Mouse (Mus musculus): ENCODE measurements around the gene Tigd3. TPM values are rescaled to one million over a fixed set of nuclear protein-coding genes. Genes with fewer than 3 reads are reported as not detected.
A peak's percentile ranks its signal among the peaks of the same experiment; 100 is the strongest.

Tigd3 gene
- polyA plus RNA-seq, 1 experiment from 2014 or later = 5.7 TPM

DNA sequence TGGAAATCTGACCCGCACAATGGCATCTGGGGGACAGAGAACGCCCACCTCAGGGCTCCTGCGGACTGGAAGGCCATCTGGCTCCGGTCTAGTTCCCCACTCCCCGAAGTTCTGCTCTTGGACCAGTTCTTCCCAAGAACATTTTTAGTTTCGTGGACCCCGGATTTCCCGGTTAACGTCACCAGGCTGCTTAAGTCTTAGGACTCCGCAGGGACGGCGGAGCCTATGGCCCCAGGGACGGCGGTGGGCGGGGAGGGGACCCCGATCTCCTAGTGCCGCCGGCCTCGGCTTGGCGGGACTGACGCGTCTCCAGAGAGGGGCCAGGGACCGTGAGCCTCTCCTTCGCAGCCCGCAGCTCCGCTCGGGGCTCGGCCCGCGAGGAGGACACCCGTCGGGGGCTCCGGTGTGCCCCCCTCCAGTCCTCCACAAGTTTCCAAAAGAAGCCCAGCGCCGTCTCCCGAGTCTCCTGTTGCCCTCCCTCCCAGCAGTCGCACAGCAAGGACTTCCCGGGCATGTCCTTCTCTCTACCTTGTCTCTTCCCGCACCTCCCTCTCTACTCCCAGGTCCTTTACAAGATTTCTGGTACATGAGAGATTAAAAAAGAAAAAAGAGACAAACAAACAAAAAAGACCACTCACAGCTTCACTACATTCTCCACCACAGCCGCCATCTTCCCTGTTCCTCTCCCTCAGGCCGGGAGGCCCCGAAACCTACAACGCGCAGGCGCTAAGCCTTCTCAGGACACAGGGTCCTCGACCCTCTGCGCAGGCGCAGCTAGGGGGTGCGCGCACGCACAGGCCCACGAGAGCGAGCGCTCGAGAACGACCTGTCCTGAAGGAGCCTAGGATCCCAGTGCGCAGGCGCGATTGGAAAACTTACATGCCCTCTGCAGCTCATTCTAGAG is 18.4 kb upstream of the Tigd3 start:
- Histone ChIP-seq H3K27me3 (ENCODE audit: control insufficient read depth, insufficient read depth, low read length) (no peaks in the 10 kb centered on the region), H3K4me3 (ENCODE audit: low read depth, low read length) (peak overlapping the region; percentile 99), H3K4me2 (ENCODE audit: low read depth) (peak overlapping the region; percentile 49), H3K36me3 (ENCODE audit: control insufficient read depth, insufficient read depth, low read length) (no peaks in the 10 kb centered on the region; the same call in 1 of the 2 replicates), H3K27ac (ENCODE audit: low read depth, low read length) (peak overlapping the region; percentile 80), H3K9ac (ENCODE audit: low read length) (peak overlapping the region; percentile 96), H3K4me1 (ENCODE audit: control insufficient read depth, insufficient read depth, low read length) (peaks cover 13% of the 10 kb centered on the region), H3K9me3 (ENCODE audit: control insufficient read depth, low read length) (no peaks in the 10 kb centered on the region)
- ATAC-seq (ENCODE audit: insufficient read depth, low FRiP score, low TSS enrichment) = peak; percentile 90
- WGBS = under 1% methylated on average over 59 of the region's 59 CpGs
- peak; percentile 100 for DNase-seq (ENCODE audit: low spot score)

- 10% methylated on average over 14 of the region's 14 CpGs for WGBS
- ATAC-seq (ENCODE audit: insufficient read depth, low FRiP score, low TSS enrichment) (no peak), DNase-seq (ENCODE audit: low spot score) (no peak)
- no peaks in the 10 kb centered on the region for H3K9me3 ChIP-seq (ENCODE audit: control insufficient read depth, low read length)
- peaks cover 13% of the 10 kb centered on the region for H3K4me1 ChIP-seq (ENCODE audit: control insufficient read depth, insufficient read depth, low read length)
- peak overlapping the region; percentile 49 for H3K4me2 ChIP-seq (ENCODE audit: low read depth)
- H3K27me3 ChIP-seq (ENCODE audit: control insufficient read depth, insufficient read depth, low read length) = no peaks in the 10 kb centered on the region
- H3K4me3 ChIP-seq (ENCODE audit: low read depth, low read length) = peak overlapping the region; percentile 99
- H3K36me3 ChIP-seq (ENCODE audit: control insufficient read depth, insufficient read depth, low read length) = peaks cover 4% of the 10 kb centered on the region; the same call in 1 of the 2 replicates
- peak overlapping the region; percentile 80 for H3K27ac ChIP-seq (ENCODE audit: low read depth, low read length)
- H3K9ac ChIP-seq (ENCODE audit: low read length) = peak overlapping the region; percentile 96
Measured at GRCm38 (mm10) chr19:5911430-5912102, 17.6 kb upstream of the Tigd3 start.

DNA sequence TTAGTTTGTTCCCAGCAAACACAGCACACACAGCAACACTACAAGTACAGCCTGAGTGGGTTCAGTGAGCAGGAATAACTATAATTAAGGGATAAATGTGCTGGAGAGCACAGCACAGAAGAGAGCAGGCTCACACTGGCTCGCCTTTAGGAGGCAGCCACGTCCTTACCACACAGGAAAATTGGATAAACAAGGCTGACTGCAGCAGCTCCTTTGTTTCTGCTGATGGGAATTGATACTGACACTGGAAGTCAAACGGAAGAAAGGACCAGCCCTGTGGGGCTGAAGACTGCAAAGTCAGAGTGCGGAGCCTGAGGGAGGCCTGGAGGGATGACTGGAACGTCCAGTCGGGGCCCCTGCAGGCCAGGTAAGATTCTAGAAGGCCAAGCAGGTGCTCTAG is 16.3 kb upstream of the Tigd3 start:
- ATAC-seq (ENCODE audit: insufficient read depth, low FRiP score, low TSS enrichment) (no peak), DNase-seq (ENCODE audit: low spot score) (no peak)
- Histone ChIP-seq H3K9ac (ENCODE audit: low read length) (peak overlapping the region; percentile 39), H3K4me1 (ENCODE audit: control insufficient read depth, insufficient read depth, low read length) (peaks cover 13% of the 10 kb centered on the region), H3K36me3 (ENCODE audit: control insufficient read depth, insufficient read depth, low read length) (peaks cover 10% of the 10 kb centered on the region), H3K4me2 (ENCODE audit: low read depth) (peak overlapping the region; percentile 30), H3K27me3 (ENCODE audit: control insufficient read depth, insufficient read depth, low read length) (no peaks in the 10 kb centered on the region), H3K4me3 (ENCODE audit: low read depth, low read length) (peak overlapping the region; percentile 99; the same call in 1 of the 2 replicates), H3K9me3 (ENCODE audit: control insufficient read depth, low read length) (no peaks in the 10 kb centered on the region), H3K27ac (ENCODE audit: low read depth, low read length) (no peak overlapping the region)
- WGBS = 73% methylated on average over 6 of the region's 6 CpGs

GRCm38 (mm10) chr19:5907275-5907674 is 13.3 kb upstream of the Tigd3 start:
- DNase-seq (ENCODE audit: low spot score) = no peak
- H3K36me3 ChIP-seq (ENCODE audit: control insufficient read depth, insufficient read depth, low read length) = peaks cover 23% of the 10 kb centered on the region
- 95% methylated on average over 3 of the region's 3 CpGs for WGBS
- H3K9me3 ChIP-seq (ENCODE audit: control insufficient read depth, low read length) = no peaks in the 10 kb centered on the region
- H3K27me3 ChIP-seq (ENCODE audit: control insufficient read depth, insufficient read depth, low read length) = no peaks in the 10 kb centered on the region
- no peak overlapping the region for H3K27ac ChIP-seq (ENCODE audit: low read depth, low read length)
- ATAC-seq (ENCODE audit: insufficient read depth, low FRiP score, low TSS enrichment) = no peak
- no peak overlapping the region for H3K4me2 ChIP-seq (ENCODE audit: low read depth)
- H3K4me1 ChIP-seq (ENCODE audit: control insufficient read depth, insufficient read depth, low read length) = peaks cover 13% of the 10 kb centered on the region
- H3K4me3 ChIP-seq (ENCODE audit: low read depth, low read length) = no peak overlapping the region
- H3K9ac ChIP-seq (ENCODE audit: low read length) = no peak overlapping the region

DNA sequence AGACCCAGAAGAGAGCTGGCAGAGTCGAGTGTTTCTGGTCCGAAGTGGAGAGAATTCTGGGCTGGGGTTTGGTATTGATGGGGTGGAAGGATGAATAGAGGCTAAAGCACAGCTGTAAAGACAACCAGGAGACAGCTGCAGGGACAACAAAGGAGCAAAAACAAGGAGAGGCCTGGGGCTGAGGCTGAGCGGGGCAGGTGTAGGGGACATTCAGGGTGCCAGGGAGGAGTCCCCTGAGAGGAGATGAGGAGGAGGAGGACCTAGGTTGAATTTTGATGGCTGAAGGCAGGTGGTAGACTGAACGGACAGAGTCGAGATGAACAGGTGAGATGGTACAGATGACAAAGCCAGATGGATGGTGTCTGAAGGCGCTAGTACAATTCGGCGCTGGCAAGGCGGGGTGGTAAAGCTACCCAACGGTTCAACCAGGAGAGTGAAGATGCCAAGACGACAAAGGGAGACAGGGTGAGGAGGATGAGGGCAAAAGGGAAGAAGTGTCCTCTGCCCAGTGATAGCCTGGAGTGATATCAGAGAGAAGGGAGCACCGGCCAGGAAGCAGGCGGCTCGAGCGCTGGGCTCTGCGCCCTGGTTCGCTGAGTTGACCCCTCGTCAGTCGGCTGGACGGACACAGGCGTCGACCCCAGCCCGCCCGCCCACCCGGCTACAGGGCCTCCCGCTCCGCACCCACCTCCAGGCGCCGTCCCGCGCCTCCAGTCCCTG is 507 bp downstream of the Tigd3 start:
- 9% methylated on average over 31 of the region's 31 CpGs for WGBS
- Histone ChIP-seq H3K36me3 (ENCODE audit: control insufficient read depth, insufficient read depth, low read length) (peaks cover 8% of the 10 kb centered on the region), H3K4me1 (ENCODE audit: control insufficient read depth, insufficient read depth, low read length) (peaks cover 12% of the 10 kb centered on the region; the same call in 1 of the 2 replicates), H3K4me2 (ENCODE audit: low read depth) (peak overlapping the region; percentile 92), H3K9ac (ENCODE audit: low read length) (peak overlapping the region; percentile 84), H3K4me3 (ENCODE audit: low read depth, low read length) (peak overlapping the region; percentile 63), H3K27ac (ENCODE audit: low read depth, low read length) (peak overlapping the region; percentile 35; the same call in 1 of the 2 replicates), H3K27me3 (ENCODE audit: control insufficient read depth, insufficient read depth, low read length) (no peaks in the 10 kb centered on the region), H3K9me3 (ENCODE audit: control insufficient read depth, low read length) (no peaks in the 10 kb centered on the region)
- ATAC-seq (ENCODE audit: insufficient read depth, low FRiP score, low TSS enrichment) (no peak; the same call in none of the 2 replicates), DNase-seq (ENCODE audit: low spot score) (no peak)

DNA sequence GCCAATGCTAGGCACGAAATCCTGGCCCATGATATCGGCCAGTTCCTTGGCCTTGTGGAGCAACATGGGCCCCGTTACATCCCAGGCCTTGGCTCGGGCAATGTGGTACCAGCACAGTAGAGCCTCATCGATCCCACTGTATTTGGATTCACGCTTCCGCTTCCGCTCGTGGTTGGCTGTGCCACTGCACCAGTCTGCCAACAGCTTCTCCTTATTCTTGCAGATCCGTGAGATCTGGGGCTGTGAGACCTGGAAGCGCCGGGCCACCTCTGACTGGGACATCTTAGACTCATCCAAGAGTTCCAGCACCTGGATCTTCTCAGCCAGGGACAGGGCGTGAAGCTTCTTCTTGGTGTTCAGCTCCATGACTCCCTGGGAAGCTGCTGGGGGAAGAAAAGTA is 1.2 kb downstream of the Tigd3 start:
- Histone ChIP-seq H3K4me2 (ENCODE audit: low read depth) (peak overlapping the region; percentile 92), H3K9me3 (ENCODE audit: control insufficient read depth, low read length) (no peaks in the 10 kb centered on the region), H3K27ac (ENCODE audit: low read depth, low read length) (no peak overlapping the region), H3K27me3 (ENCODE audit: control insufficient read depth, insufficient read depth, low read length) (no peaks in the 10 kb centered on the region), H3K4me1 (ENCODE audit: control insufficient read depth, insufficient read depth, low read length) (peaks cover 12% of the 10 kb centered on the region; the same call in 1 of the 2 replicates), H3K9ac (ENCODE audit: low read length) (peak overlapping the region; percentile 84), H3K36me3 (ENCODE audit: control insufficient read depth, insufficient read depth, low read length) (peaks cover 4% of the 10 kb centered on the region), H3K4me3 (ENCODE audit: low read depth, low read length) (peak overlapping the region; percentile 63)
- WGBS = 92% methylated on average over 13 of the region's 13 CpGs
- DNase-seq (ENCODE audit: low spot score) (no peak), ATAC-seq (ENCODE audit: insufficient read depth, low FRiP score, low TSS enrichment) (no peak)

DNA sequence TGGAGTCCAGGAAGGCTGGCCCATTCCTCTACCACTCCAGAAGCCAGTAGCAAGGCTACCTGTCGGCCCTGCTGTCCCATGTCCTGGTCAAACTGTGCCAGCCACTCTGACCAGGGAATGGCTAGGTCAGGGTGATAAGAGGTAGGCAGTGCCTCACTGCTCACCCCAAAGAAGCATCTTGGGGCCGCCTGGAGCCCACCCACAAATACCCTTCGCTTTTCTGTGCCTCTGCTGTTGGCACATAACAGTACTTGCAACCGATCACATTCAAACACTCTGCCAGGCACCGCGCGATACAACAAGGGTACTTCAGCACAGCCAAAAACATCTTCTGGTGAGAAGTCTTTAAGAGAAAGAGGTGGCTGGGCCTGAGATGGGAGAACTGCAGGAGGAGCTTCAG is 1.7 kb downstream of the Tigd3 start:
- whole genome bisulfite sequencing = 96% methylated on average over 7 of the region's 7 CpGs
- ATAC-seq (ENCODE audit: insufficient read depth, low FRiP score, low TSS enrichment) (no peak), DNase-seq (ENCODE audit: low spot score) (no peak)
- H3K4me1 ChIP-seq (ENCODE audit: control insufficient read depth, insufficient read depth, low read length) = peaks cover 12% of the 10 kb centered on the region; the same call in 1 of the 2 replicates
- H3K27me3 ChIP-seq (ENCODE audit: control insufficient read depth, insufficient read depth, low read length) = no peaks in the 10 kb centered on the region
- peak overlapping the region; percentile 2; the same call in 1 of the 2 replicates for H3K4me3 ChIP-seq (ENCODE audit: low read depth, low read length)
- no peak overlapping the region for H3K9ac ChIP-seq (ENCODE audit: low read length)
- no peak overlapping the region for H3K27ac ChIP-seq (ENCODE audit: low read depth, low read length)
- peaks cover 4% of the 10 kb centered on the region for H3K36me3 ChIP-seq (ENCODE audit: control insufficient read depth, insufficient read depth, low read length)
- no peak overlapping the region for H3K4me2 ChIP-seq (ENCODE audit: low read depth)
- no peaks in the 10 kb centered on the region for H3K9me3 ChIP-seq (ENCODE audit: control insufficient read depth, low read length)

- no peak for DNase-seq (ENCODE audit: low spot score)
- Histone ChIP-seq H3K4me3 (ENCODE audit: low read depth, low read length) (no peak overlapping the region), H3K4me2 (ENCODE audit: low read depth) (no peak overlapping the region), H3K9ac (ENCODE audit: low read length) (no peak overlapping the region), H3K27ac (ENCODE audit: low read depth, low read length) (no peak overlapping the region), H3K27me3 (ENCODE audit: control insufficient read depth, insufficient read depth, low read length) (no peaks in the 10 kb centered on the region), H3K4me1 (ENCODE audit: control insufficient read depth, insufficient read depth, low read length) (peaks cover 12% of the 10 kb centered on the region; the same call in 1 of the 2 replicates), H3K36me3 (ENCODE audit: control insufficient read depth, insufficient read depth, low read length) (peaks cover 3% of the 10 kb centered on the region), H3K9me3 (ENCODE audit: control insufficient read depth, low read length) (no peaks in the 10 kb centered on the region)
- no peak for ATAC-seq (ENCODE audit: insufficient read depth, low FRiP score, low TSS enrichment)
- 91% methylated on average over 12 of the region's 12 CpGs for WGBS
Measured at GRCm38 (mm10) chr19:5891521-5892258, 2.3 kb downstream of the Tigd3 start.

All from neural tube, embryonic 11.5 days (tissue).